Comparison of ENCODE assay signal across 18 mouse cellular contexts in genomic region chr6:42282865-42283528, GRCm38 (mm10). TPM values are rescaled to one million over a fixed set of nuclear protein-coding genes. Genes with fewer than 3 reads are reported as not detected.
DNase-seq lines count a peak whose midpoint lies in the region; ATAC-seq lines count a peak whose summit lies in the region.
"Had no signal": no experiment of that assay in that cellular context is flagged by ENCODE, and none has a peak within 500 bp of the region (broad histone marks: within the 10 kb centered on the region; RNA-seq: fewer than 3 reads in every experiment).

No protein-coding gene starts in this region.

- H3K4me3 ChIP-seq in kidney, embryonic 16.5 days (ENCODE audit: low read length): no peak overlapping the region

- no peaks in the 10 kb centered on the region for H3K4me1 ChIP-seq in kidney, embryonic 16.5 days (ENCODE audit: insufficient read depth, low read length)

- no peak overlapping the region for H3K4me2 ChIP-seq in kidney, embryonic 16.5 days (replicated peaks; ENCODE audit: low read depth, low read length)

- peaks cover 37% of the 10 kb centered on the region for H3K36me3 ChIP-seq in kidney, embryonic 16.5 days (ENCODE audit: insufficient read depth, low read length)

- WGBS in kidney, embryonic 16.5 days: 72% methylated on average over 5 of the region's 5 CpGs

- no peak overlapping the region for H3K9ac ChIP-seq in kidney, embryonic 16.5 days (replicated peaks; ENCODE audit: low read length)

- peak; percentile 70 for DNase-seq in gastrocnemius, adult 18-20 months (ENCODE audit: low spot score)
- DNase-seq in gastrocnemius, postnatal 10 days: no peak
- no peak for DNase-seq in kidney, postnatal 14 days
- peak; percentile 25 for DNase-seq in heart, postnatal 4 days
- DNase-seq: adrenal gland, adult 8-10 months; B cell, adult 2 months; cerebellum, adult 9-11 months; kidney, postnatal 36 days; lung, postnatal 36 days; retina, postnatal 1 day; spleen, adult 18-20 months had no signal

- peak; percentile 42; the same call in 1 of the 2 replicates for ATAC-seq in kidney, embryonic 16.5 days (ENCODE audit: low FRiP score, low TSS enrichment)
- ATAC-seq in granulocyte monocyte progenitor cell, adult 5-6 weeks (replicated peaks; ENCODE audit: poor library complexity, severe bottlenecking): peak; percentile 33; the same call in 1 of the 2 replicates
- no peak for ATAC-seq in cerebellum, adult (ENCODE audit: insufficient number of reproducible peaks, low FRiP score, low TSS enrichment)
- ATAC-seq: inflammation-experienced regulatory T-cells, adult 6 months had no signal

- H3K9me3 ChIP-seq in kidney, embryonic 16.5 days (ENCODE audit: low read length): no peaks in the 10 kb centered on the region

- no peaks in the 10 kb centered on the region for H3K27me3 ChIP-seq in kidney, embryonic 16.5 days (ENCODE audit: insufficient read depth, low read length)

- no peak overlapping the region for H3K27ac ChIP-seq in kidney, embryonic 16.5 days (ENCODE audit: low read length)

RNA-seq across cellular contexts. Expression of gene Clcn1, which starts 3.5 kb away (rescaled TPM):
- 100 to 1,000 TPM; 153 TPM for total RNA-seq in gastrocnemius, adult 18-20 months (2021)
- total RNA-seq in gastrocnemius, postnatal 10 days (2021): 10 to 100 TPM; 74.8 to 78.2 TPM
- polyA plus RNA-seq in kidney, embryonic 16.5 days (2015; fragmentation: Nextera tagmentation; extraction: Ambion mirVana): 0.17 and 0.29 TPM in 2 replicates
- total RNA-seq in granulocyte monocyte progenitor cell, adult 5-6 weeks (2014; fragmentation: Nextera tagmentation): not detected in 2 replicates
- 1.9 TPM in 1 of 2 replicates, not detected in the other for total RNA-seq in granulocyte monocyte progenitor cell, adult 5-6 weeks (2017)
- total RNA-seq in heart, postnatal 4 days (2021): 1 to 10 TPM; 1.9 to 3.0 TPM
- polyA plus RNA-seq: inflammation-experienced regulatory T-cells, adult 6 months had no signal

RNA-seq across cellular contexts. Expression of gene Casp2, which starts 18.2 kb away (rescaled TPM):
- 1 to 10 TPM; 3.7 to 4.1 TPM for total RNA-seq in gastrocnemius, adult 18-20 months (2021)
- 10 to 100 TPM; 10.5 to 18.3 TPM for total RNA-seq in gastrocnemius, postnatal 10 days (2021)
- polyA plus RNA-seq in kidney, embryonic 16.5 days (2015; fragmentation: Nextera tagmentation; extraction: Ambion mirVana): 70.6 and 71.2 TPM in 2 replicates
- 74.3 and 81.1 TPM in 2 replicates for total RNA-seq in granulocyte monocyte progenitor cell, adult 5-6 weeks (2014; fragmentation: Nextera tagmentation)
- total RNA-seq in granulocyte monocyte progenitor cell, adult 5-6 weeks (2017): 48.6 and 58.7 TPM in 2 replicates
- total RNA-seq in heart, postnatal 4 days (2021): 10 to 100 TPM; 33.6 to 34.3 TPM

RNA-seq across cellular contexts. Expression of gene Tmem139, which starts 21.2 kb away (rescaled TPM):
- total RNA-seq in gastrocnemius, adult 18-20 months (2021): under 1 TPM; 0.19 to 0.27 TPM
- total RNA-seq in gastrocnemius, postnatal 10 days (2021): not detected
- 4.6 and 4.9 TPM in 2 replicates for polyA plus RNA-seq in kidney, embryonic 16.5 days (2015; fragmentation: Nextera tagmentation; extraction: Ambion mirVana)
- total RNA-seq in granulocyte monocyte progenitor cell, adult 5-6 weeks (2014; fragmentation: Nextera tagmentation): not detected in 2 replicates
- total RNA-seq in granulocyte monocyte progenitor cell, adult 5-6 weeks (2017): not detected in 2 replicates
- total RNA-seq in heart, postnatal 4 days (2021): under 1 TPM in 1 of 2 experiments, not detected in 1; 0.38 TPM
- total RNA-seq: layer of hippocampus, postnatal 25 days; left cerebral cortex, postnatal 36 days had no signal
- polyA plus RNA-seq: inflammation-experienced regulatory T-cells, adult 6 months had no signal

RNA-seq across cellular contexts. Expression of gene Gstk1, which starts 37.3 kb away (rescaled TPM):
- 10 to 100 TPM; 45.4 to 57.2 TPM for total RNA-seq in gastrocnemius, adult 18-20 months (2021)
- total RNA-seq in gastrocnemius, postnatal 10 days (2021): 10 to 100 TPM; 10.9 to 12.7 TPM
- 36.7 and 37.8 TPM in 2 replicates for polyA plus RNA-seq in kidney, embryonic 16.5 days (2015; fragmentation: Nextera tagmentation; extraction: Ambion mirVana)
- total RNA-seq in granulocyte monocyte progenitor cell, adult 5-6 weeks (2014; fragmentation: Nextera tagmentation): 10.5 and 16.7 TPM in 2 replicates
- total RNA-seq in granulocyte monocyte progenitor cell, adult 5-6 weeks (2017): 4.9 and 6.4 TPM in 2 replicates
- 10 to 100 TPM; 28.7 to 29.3 TPM for total RNA-seq in heart, postnatal 4 days (2021)

RNA-seq across cellular contexts. Expression of gene Fam131b, which starts 41.4 kb away (rescaled TPM):
- under 1 TPM; 0.21 to 0.30 TPM for total RNA-seq in gastrocnemius, adult 18-20 months (2021)
- 1 to 10 TPM in 1 of 2 experiments, under 1 TPM in 1; 0.85 to 1.2 TPM for total RNA-seq in gastrocnemius, postnatal 10 days (2021)
- 0.11 and 0.13 TPM in 2 replicates for polyA plus RNA-seq in kidney, embryonic 16.5 days (2015; fragmentation: Nextera tagmentation; extraction: Ambion mirVana)
- not detected in 2 replicates for total RNA-seq in granulocyte monocyte progenitor cell, adult 5-6 weeks (2014; fragmentation: Nextera tagmentation)
- not detected in 2 replicates for total RNA-seq in granulocyte monocyte progenitor cell, adult 5-6 weeks (2017)
- total RNA-seq in heart, postnatal 4 days (2021): 1 to 10 TPM; 1.6 to 1.7 TPM
- polyA plus RNA-seq: inflammation-experienced regulatory T-cells, adult 6 months; liver, embryonic 16.5 days had no signal

Comparison
In these comparisons a context has a peak if more than half of its experiments do, and no peak if none do; other contexts are left out.
1. DNase-seq: peak in gastrocnemius, adult 18-20 months (single experiment) and heart, postnatal 4 days (single experiment); none in gastrocnemius, postnatal 10 days (single experiment) and kidney, postnatal 14 days (single experiment).
2. RNA of gene Clcn1, which starts 3.5 kb away (total RNA-seq): 153 TPM in gastrocnemius, adult 18-20 months and 74.8 to 78.2 TPM in gastrocnemius, postnatal 10 days; 1.9 to 3.0 TPM in heart, postnatal 4 days and 1.9 TPM in granulocyte monocyte progenitor cell, adult 5-6 weeks; every median in the first group is over 10 times any median in the second.